Mouse (Mus musculus): ENCODE results near the gene Brcc3.

GRCm38 (mm10) chrX:75399471-75399870, 17.0 kb upstream of the Brcc3 start:
- no peak for TF ChIP-seq CTCF (conservative IDR thresholded peaks at IDR 0.05; ENCODE audit: low read length)
- no peak for TF ChIP-seq POU5F1 (IDR thresholded peaks at IDR 0.05; ENCODE audit: borderline replicate concordance, low read length)

All from E14TG2a.4 (cell line).